Mouse (Mus musculus) adrenal gland, adult 8-10 months (tissue): ENCODE results near the gene Pimreg. TPM values are rescaled to one million over a fixed set of nuclear protein-coding genes. Genes with fewer than 3 reads are reported as not detected.

Source experiments
- DNase-seq: peaks from one replicate; pipeline ENCODE4 v3.0.0; 2022
- total RNA-seq, 4 experiments: library from RNA; stranded (reverse); gene quantifications; 2 replicates each; pipeline ENCODE4 v1.2.4; 2022

Pimreg gene
- total RNA-seq, 4 experiments from 2014 or later, result 1.6 to 4.4 (median 2.1) TPM

DNA sequence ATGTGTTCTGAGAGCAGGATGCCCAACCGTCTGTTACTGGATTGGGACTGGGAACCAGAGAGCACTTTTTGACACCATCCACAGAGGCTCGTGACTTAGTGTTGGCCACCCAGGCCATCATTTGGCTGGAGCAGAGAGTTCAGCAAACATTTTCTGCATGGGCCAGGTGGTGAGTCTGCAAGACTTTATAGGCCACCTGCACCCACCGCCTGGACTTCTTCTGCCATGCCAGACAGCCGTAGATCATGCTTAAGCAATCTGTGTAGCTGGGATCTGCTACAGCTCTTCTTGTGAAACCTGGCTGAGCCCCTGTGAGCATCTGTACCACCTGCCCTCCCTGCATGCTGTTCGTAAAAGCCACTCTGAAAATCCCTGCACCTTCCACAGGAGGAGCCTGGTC, 25.5 kb downstream of the Pimreg start:
- DNase-seq, result no peak

DNA sequence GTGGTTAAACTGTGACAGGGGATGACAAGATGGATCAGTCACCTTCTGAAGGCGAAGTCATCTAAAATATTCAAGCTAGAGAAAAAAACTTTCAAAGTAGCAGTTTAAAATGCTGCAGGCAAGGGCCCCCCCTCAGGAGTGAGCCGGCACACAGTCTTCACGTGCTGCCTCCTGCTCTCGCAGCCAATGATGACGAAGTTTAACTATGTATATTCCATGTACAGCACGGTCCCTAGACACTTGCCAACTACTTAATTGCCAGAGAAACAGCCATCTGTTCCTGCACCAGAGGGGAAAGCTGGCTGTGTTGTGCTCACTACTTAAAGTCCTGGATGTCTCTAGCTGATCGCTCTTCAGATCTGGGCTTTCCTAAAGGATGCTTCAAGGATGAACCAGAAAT, 26.2 kb downstream of the Pimreg start:
- DNase-seq, result no peak

DNA sequence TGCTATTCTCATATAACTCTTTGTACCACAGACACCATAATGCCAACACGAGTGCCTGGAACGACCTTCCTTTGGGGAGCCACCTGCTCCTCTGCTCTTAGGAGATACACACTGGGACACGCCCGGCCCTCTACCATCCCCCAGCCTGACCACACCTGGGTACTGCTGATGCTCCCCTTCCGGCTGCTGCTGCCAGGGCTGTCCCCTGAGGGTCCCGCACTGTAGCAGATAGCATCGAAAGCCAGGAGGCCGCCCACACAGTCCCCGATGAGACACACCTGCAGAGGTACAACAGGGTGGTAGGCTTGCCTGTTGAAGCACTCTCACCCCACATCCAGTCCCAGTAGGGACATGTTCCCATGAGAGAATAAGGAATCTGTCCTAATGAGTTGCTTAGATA, 28.9 kb downstream of the Pimreg start:
- DNase-seq, result no peak

DNA sequence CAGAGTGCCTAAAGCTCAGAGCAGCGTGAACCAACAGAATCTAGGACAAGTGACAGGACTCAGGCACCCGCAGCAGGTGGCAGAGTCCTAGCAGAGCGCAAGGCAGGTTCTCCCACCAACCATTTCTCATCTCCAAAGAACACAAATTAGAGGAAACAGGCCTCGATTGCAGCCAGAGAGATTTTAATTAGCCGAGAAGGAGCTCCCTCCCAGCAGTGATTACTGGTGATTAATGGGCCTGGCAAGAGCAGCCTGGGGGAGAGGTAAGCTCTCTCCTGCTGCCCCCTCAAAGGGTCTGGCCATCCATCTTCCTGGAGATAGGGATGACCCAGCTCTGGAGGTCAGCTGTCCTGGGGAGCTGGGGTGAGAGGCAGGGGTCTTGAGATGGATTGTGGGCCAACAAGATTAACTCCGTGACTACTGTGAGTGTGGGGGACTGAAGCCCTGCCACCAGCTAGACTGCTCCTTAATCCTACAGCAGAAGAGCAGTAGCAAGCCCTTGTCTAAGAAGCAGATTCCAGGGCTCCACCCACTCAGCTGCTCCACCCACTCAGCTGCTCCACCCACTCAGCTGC, 30.6 kb downstream of the Pimreg start:
- no peak for DNase-seq

DNA sequence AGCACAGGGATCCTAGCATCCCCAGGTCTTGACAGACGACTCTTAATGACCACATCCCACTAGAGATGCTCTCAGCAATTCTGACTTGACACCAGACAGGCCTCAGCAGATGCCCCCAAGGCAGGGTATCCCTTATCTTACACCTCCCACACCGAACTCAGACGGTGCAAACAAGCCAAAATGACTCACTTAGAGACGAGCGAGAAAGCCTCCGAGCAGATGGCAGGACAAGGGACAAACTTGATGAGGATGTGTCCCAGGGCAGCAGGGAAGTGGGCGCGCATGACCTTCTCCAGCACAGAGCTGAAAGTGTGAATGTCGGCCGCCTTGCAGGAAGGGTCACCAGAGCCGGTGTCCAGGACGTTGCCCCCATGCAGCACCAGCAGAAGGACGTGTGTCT, 32.4 kb downstream of the Pimreg start:
- no peak for DNase-seq

DNA sequence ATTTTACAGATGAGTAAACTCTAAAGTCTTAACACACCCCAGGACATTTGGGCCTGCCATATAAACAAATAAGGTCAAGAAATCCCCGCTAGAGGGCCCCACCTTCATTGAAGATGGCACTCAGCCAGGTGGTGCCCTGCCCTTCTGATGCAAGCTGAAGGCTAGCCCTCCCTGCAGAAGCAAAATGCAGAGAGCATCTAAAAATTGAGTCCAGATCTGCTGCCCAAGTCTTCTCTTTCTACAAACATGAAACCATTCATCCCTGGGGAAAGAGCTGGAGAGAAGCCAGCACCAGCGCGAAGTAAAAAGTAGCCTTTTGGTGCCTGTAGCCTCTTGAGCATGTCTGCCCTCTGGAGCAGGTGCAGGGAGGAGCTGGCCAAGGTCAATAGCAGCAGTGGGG, 36.2 kb downstream of the Pimreg start:
- no peak for DNase-seq

DNA sequence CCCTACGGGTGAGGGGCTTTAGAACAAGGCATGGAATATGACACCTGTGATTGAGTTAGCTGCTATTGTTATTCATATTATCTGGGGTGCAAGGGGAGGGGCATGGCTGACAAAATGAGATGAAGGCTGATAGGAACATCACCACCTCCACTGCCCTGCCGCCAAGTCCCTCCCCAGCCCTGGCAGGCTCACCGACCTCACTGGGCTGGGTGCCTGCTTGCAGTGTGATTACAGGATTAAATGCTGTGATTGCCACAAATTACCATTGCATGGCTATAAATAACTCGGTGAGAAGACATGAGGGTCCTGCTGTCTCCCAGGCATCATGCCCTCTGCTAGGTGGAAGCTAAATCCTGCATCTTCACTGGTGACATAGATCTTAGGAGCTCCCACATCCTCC, 36.8 kb downstream of the Pimreg start:
- no peak for DNase-seq

DNA sequence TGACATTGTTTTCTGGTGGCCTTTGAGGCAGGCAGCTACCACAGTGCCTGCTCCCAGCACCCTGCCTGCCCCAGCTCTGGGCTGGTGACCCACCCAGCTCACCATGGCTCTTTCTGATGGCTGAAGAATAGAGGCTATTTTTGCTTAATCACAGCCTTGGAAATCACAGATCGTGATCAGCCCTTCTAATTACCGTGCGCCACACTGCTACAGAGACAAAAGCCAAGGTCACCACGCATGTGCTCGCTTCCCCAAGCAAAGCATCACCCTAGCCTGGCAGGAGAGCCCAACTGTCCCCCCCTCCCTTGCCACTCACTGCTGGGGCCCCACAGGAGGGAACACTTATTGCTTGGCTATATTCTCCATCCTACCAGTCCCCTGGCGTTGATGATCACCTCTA, 38.6 kb downstream of the Pimreg start:
- no peak for DNase-seq

DNA sequence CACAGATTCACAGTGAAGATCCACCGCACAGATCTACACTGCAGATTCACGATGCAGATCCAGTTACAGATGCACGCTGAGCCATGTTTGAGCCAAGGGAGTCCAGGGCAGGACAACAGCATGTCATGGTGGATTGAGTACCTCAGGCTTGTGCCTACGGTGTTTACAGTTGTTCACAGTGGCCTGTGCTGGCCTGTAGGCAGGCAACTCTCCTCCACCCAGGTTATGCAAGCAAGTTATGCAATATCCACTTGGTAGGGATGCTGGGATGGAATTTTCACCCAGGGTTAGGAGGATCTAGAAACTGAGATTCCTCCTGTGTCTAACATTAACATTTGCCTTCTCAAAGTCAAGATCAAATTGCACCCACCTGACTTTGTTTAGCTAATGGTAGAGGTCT, 40.8 kb downstream of the Pimreg start:
- no peak for DNase-seq

DNA sequence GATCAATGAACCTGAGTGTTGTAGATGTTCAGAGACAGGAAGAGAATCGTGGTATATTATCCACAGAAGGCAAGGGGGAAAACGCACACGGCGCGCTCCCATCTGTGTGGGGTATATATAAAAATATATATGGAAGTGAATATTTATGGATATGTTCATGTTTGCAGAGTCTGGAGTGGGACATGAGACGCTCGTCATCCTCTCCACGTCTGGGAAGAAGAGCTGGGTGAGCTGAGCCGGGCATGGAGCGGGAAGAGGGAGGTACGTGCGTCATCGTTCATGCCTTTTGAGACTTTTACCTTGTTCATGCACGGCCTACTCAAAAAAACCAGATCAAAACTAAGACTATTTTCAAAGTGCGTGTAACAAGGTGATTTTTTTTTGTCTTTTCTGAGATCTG, 42.5 kb downstream of the Pimreg start:
- no peak for DNase-seq

DNA sequence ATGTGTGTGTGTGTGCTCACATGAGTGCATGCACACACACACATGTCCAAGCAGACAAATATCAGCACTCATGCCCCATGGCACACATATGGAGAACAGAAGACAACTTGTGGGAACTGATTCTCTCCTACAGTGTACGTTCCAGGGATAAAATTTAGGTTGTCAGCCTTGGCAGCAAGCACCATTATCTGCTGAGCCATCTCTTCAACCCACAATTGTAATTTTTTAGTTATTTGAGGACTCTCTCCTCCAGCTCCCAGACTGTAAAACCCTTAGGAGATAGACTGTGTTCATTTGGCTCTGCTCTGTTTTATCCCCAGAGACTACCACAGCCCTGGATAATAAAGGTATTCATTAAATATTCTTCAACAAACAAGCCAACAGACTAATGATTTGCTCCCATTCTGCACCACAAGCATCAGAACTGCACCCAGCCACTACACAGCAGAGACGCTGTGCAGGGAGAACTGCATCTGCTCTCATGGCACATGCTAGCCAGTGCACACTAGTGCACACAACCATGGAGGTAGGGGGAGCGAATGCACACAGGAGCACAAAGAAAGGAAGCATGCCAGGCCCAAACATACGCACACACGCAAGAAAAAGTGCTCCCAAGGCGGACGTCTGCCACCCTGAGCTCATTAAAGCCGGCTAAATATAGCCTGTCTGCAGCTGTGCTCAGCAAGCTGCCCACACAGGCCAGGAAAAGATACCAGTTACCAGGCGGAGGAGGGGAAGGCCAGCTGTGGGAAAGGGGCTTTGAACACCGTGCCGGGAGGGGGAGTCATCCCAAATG, 44.6 kb downstream of the Pimreg start:
- DNase-seq, result no peak

DNA sequence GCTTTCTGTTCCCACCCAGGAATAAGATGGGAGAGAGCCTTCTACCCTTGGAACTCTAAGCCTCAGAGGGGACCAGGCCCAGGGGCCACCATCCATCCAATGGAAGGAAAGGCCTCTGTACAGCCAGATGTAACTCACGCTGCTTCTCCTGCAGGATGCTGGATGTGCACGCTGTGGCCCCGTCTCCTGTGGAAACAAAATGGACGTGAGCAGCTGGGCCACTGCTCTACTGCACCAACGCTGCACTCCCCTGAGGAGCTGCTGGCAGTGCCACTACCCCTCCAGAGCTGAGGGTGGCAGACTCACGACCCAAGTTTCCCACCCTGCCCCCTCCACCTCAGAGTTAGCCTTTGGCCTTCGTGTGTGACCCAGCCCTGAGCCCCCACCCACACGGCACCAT, 50.6 kb downstream of the Pimreg start:
- no peak for DNase-seq

DNA sequence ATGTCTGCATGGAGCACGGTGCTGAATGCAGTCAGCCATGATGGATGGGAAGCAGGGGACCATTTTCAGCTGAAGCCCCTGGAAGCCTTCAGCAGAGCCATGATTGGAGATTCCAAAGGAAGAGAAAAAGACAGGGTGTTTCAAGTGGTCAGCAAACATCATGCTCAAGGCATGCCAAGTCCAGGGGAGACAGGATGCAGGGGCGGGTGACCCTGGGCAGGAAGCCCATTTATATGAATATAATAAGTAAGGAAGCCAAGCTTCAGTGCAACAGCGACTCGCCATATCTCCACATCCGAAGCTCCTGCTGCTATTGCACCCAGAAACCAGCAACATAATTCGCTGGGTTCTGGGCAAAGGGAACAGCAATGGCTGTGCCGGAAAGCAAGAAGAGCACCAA, 52.6 kb downstream of the Pimreg start:
- DNase-seq, result peak; percentile 13

DNA sequence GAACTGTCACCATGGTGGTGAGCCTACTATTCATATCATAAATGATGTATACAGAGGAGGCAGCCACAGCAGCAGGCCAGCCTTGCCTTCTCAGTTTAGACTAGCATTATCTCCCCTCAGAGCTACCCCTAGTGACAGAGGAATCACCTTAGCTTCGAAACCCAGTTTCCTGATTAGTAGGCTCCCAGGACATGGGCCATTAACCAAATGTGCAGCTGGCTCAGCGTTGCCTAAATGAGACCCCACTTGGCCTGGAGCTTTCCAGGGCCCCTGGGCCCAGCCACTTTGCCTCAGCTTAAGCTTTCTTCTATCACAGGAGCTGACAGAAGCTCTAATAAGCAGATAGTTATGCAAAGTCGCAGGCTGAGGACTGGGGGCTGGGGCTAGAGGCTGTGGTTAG, 54.2 kb downstream of the Pimreg start:
- no peak for DNase-seq

Other genes starting within 250 kb of the Pimreg start
- gene Aipl1, start 4.5 kb upstream of the Pimreg start, total RNA-seq, result not detected
- 10 to 100 TPM in 2 of 4 experiments, 1 to 10 TPM in 2; 1.9 to 15.9 (median 8.4) TPM for gene Pitpnm3, start 93.7 kb downstream of the Pimreg start, total RNA-seq
- 1 to 10 TPM in 3 of 4 experiments, under 1 TPM in 1; 0.64 to 2.1 (median 1.3) TPM for gene Gm43951, start 164.8 kb downstream of the Pimreg start, total RNA-seq
- gene 4933427D14Rik, start 165.4 kb downstream of the Pimreg start, total RNA-seq, result 10 to 100 TPM in 2 of 4 experiments, 1 to 10 TPM in 2; 7.0 to 16.0 (median 10.6) TPM
- gene Txndc17, start 165.5 kb downstream of the Pimreg start, total RNA-seq, result 10 to 100 TPM; 64.8 to 87.4 (median 71.6) TPM
- 10 to 100 TPM; 10.9 to 15.5 (median 13.1) TPM for gene Med31, start 173.6 kb downstream of the Pimreg start, total RNA-seq
- under 1 TPM in 3 of 4 experiments, not detected in 1; 0.18 to 0.35 (median 0.35) TPM for gene Slc13a5, start 225.2 kb downstream of the Pimreg start, total RNA-seq